Mouse (Mus musculus) macrophage (primary cell): Measurements from ENCODE around the gene AC124502.3. TPM values are rescaled to one million over a fixed set of nuclear protein-coding genes. Genes with fewer than 3 reads are reported as not detected.

Experiments
- H3K27ac ChIP-seq: fragments of 350-480 bp; formaldehyde crosslinking; 2 replicates; pipeline ENCODE4 v1.9.0; 2021
- H3K36me3 ChIP-seq: fragments of 350-480 bp; formaldehyde crosslinking; 2 replicates; pipeline ENCODE4 v1.9.0; 2021; ENCODE audit errors: inconsistent target
- H3K4me3 ChIP-seq: fragments of 350-480 bp; formaldehyde crosslinking; 2 replicates; pipeline ENCODE4 v1.9.0; 2021; ENCODE audit errors: inconsistent target
- H3K79me2 ChIP-seq: fragments of 350-480 bp; formaldehyde crosslinking; 2 replicates; pipeline ENCODE4 v1.9.0; 2021; ENCODE audit errors: inconsistent target
- WGBS: methylation state at CpG from one replicate; pipeline ENCODE4 v1.1.7; 2026; ENCODE audit warnings: inconsistent platforms; ENCODE audit not compliant: missing documents; 5-methylcytosine and 5-hydroxymethylcytosine counted together
- polyA plus RNA-seq: library from polyadenylated mRNA; stranded (reverse); fragments of 250-400 nt; gene quantifications from 3 replicates; pipeline ENCODE4 v1.2.4, GENCODE M21; 2018; ENCODE audit warnings: inconsistent platforms

AC124502.3 gene
- polyA plus RNA-seq, 1 experiment from 2014 or later: 2.0 TPM

- 44% methylated on average over 11 of the region's 11 CpGs for WGBS
- H3K79me2 ChIP-seq: no peaks in the 10 kb centered on the region
- no peak overlapping the region for H3K4me3 ChIP-seq
- H3K36me3 ChIP-seq: peaks cover 22% of the 10 kb centered on the region; the same call in 1 of the 2 replicates
- no peak overlapping the region for H3K27ac ChIP-seq
These were observed 56.2 kb downstream of the AC124502.3 start for GRCm38 (mm10) chr19:5094746-5095417.

- Histone ChIP-seq H3K27ac (no peak overlapping the region), H3K36me3 (peaks cover 31% of the 10 kb centered on the region), H3K79me2 (no peaks in the 10 kb centered on the region), H3K4me3 (no peak overlapping the region)
- WGBS: 6% methylated on average over 9 of the region's 9 CpGs
These were observed 57.3 kb downstream of the AC124502.3 start for GRCm38 (mm10) chr19:5095887-5096474.

- peaks cover 31% of the 10 kb centered on the region for H3K36me3 ChIP-seq
- no peaks in the 10 kb centered on the region for H3K79me2 ChIP-seq
- H3K4me3 ChIP-seq: no peak overlapping the region
- H3K27ac ChIP-seq: no peak overlapping the region
- WGBS: 7% methylated on average over 22 of the region's 31 CpGs
These were observed 59.1 kb downstream of the AC124502.3 start for GRCm38 (mm10) chr19:5097521-5098362.

GRCm38 (mm10) chr19:5098363-5099143 is 59.9 kb downstream of the AC124502.3 start, which contains the start of gene Cnih2:
TSS of gene Cnih2 (minus strand) at chr19:5098521.
- no peak within 1 kb of the TSS for H3K4me3 ChIP-seq
- peaks cover 37% of the 10 kb centered on the region for H3K36me3 ChIP-seq
- H3K79me2 ChIP-seq: no peaks in the 10 kb centered on the region; the same call in 1 of the 2 replicates
- 12% methylated on average over 48 of the region's 48 CpGs for WGBS
- no peak within 1 kb of the TSS for H3K27ac ChIP-seq

Other genes starting within 250 kb of the AC124502.3 start
- 12.7 to 21.9 TPM (median 16.4 TPM) in 3 replicates for gene Rbm4, start 245.0 kb upstream of the AC124502.3 start, polyA plus RNA-seq
- 1.3 to 5.1 TPM (median 3.4 TPM) in 3 replicates for gene Gm21992, start 227.3 kb upstream of the AC124502.3 start, polyA plus RNA-seq
- 10.2 to 18.9 TPM (median 15.8 TPM) in 3 replicates for gene Rbm14, start 227.3 kb upstream of the AC124502.3 start, polyA plus RNA-seq
- 17.8 to 37.0 TPM (median 27.6 TPM) in 3 replicates for gene Ccs, start 199.6 kb upstream of the AC124502.3 start, polyA plus RNA-seq
- gene Ccdc87, start 199.5 kb upstream of the AC124502.3 start, polyA plus RNA-seq: 0.07 to 0.10 TPM in 2 of 3 replicates, not detected in the other
- 5.4 to 22.4 TPM (median 9.6 TPM) in 3 replicates for gene Ctsf, start 183.8 kb upstream of the AC124502.3 start, polyA plus RNA-seq
- gene Actn3, start 161.0 kb upstream of the AC124502.3 start, polyA plus RNA-seq: not detected in 3 replicates
- gene Zdhhc24, start 160.2 kb upstream of the AC124502.3 start, polyA plus RNA-seq: 13.7 to 17.2 TPM (median 17.1 TPM) in 3 replicates
- gene Bbs1, start 132.3 kb upstream of the AC124502.3 start, polyA plus RNA-seq: 0.58 to 1.1 TPM (median 1.0 TPM) in 3 replicates
- 28.6 to 57.3 TPM (median 47.9 TPM) in 3 replicates for gene Dpp3, start 110.6 kb upstream of the AC124502.3 start, polyA plus RNA-seq
- gene Peli3, start 95.8 kb upstream of the AC124502.3 start, polyA plus RNA-seq: 0.82 to 2.1 TPM (median 1.7 TPM) in 3 replicates
- 30.6 to 71.3 TPM (median 40.0 TPM) in 3 replicates for gene Mrpl11, start 76.7 kb upstream of the AC124502.3 start, polyA plus RNA-seq
- 0.11 to 0.41 TPM (median 0.32 TPM) in 3 replicates for gene Npas4, start 48.6 kb upstream of the AC124502.3 start, polyA plus RNA-seq
- gene Slc29a2, start 15.0 kb upstream of the AC124502.3 start, polyA plus RNA-seq: 0.75 to 2.2 TPM (median 0.76 TPM) in 3 replicates
- gene B4gat1, start 65 bp upstream of the AC124502.3 start, polyA plus RNA-seq: 12.6 to 23.0 TPM (median 17.7 TPM) in 3 replicates
- 61.2 to 78.9 TPM (median 63.9 TPM) in 3 replicates for gene Brms1, start 2.5 kb downstream of the AC124502.3 start, polyA plus RNA-seq
- 0.08 to 0.37 TPM (median 0.11 TPM) in 3 replicates for gene Rin1, start 11.6 kb downstream of the AC124502.3 start, polyA plus RNA-seq
- gene Cd248, start 29.2 kb downstream of the AC124502.3 start, polyA plus RNA-seq: not detected in 3 replicates
- 0.04 to 0.26 TPM (median 0.06 TPM) in 3 replicates for gene Tmem151a, start 46.6 kb downstream of the AC124502.3 start, polyA plus RNA-seq
- gene Yif1a, start 49.6 kb downstream of the AC124502.3 start, polyA plus RNA-seq: 32.3 to 57.6 TPM (median 51.7 TPM) in 3 replicates
- 0.28 TPM in 1 of 3 replicates, not detected in the others for gene Cnih2, start 59.6 kb downstream of the AC124502.3 start, polyA plus RNA-seq
- gene Rab1b, start 68.2 kb downstream of the AC124502.3 start, polyA plus RNA-seq: 120 to 188 TPM (median 152 TPM) in 3 replicates
- gene Klc2, start 79.7 kb downstream of the AC124502.3 start, polyA plus RNA-seq: 9.0 to 14.1 TPM (median 10.4 TPM) in 3 replicates
- gene Pacs1, start 234.2 kb downstream of the AC124502.3 start, polyA plus RNA-seq: 14.8 to 16.9 TPM (median 16.9 TPM) in 3 replicates